Mouse (Mus musculus): ENCODE data around the gene Pdpk1.

- TF ChIP-seq POLR2A (IDR thresholded peaks at IDR 0.05; ENCODE audit: insufficient read depth, low read depth, low read length), result no peak
- no peak for TF ChIP-seq CTCF (IDR thresholded peaks at IDR 0.05; ENCODE audit: insufficient read depth, low read depth, low read length)
These were observed 92.9 kb downstream of the Pdpk1 start for GRCm38 (mm10) chr17:24057730-24058245.
